Mouse (Mus musculus) macrophage (primary cell): ENCODE data around the gene Ubr4. TPM values are rescaled to one million over a fixed set of nuclear protein-coding genes. Genes with fewer than 3 reads are reported as not detected.

Experiments used
- H3K27ac ChIP-seq: fragments of 350-480 bp; formaldehyde crosslinking; 2 replicates; pipeline ENCODE4 v1.9.0; 2021
- H3K36me3 ChIP-seq: fragments of 350-480 bp; formaldehyde crosslinking; 2 replicates; pipeline ENCODE4 v1.9.0; 2021; ENCODE audit errors: inconsistent target
- H3K4me3 ChIP-seq: fragments of 350-480 bp; formaldehyde crosslinking; 2 replicates; pipeline ENCODE4 v1.9.0; 2021; ENCODE audit errors: inconsistent target
- H3K79me2 ChIP-seq: fragments of 350-480 bp; formaldehyde crosslinking; 2 replicates; pipeline ENCODE4 v1.9.0; 2021; ENCODE audit errors: inconsistent target
- WGBS: methylation state at CpG from one replicate; pipeline ENCODE4 v1.1.7; 2026; ENCODE audit warnings: inconsistent platforms; ENCODE audit not compliant: missing documents; 5-methylcytosine and 5-hydroxymethylcytosine counted together
- polyA plus RNA-seq: library from polyadenylated mRNA; stranded (reverse); fragments of 250-400 nt; gene quantifications from 3 replicates; pipeline ENCODE4 v1.2.4, GENCODE M21; 2018; ENCODE audit warnings: inconsistent platforms

Gene Ubr4
- polyA plus RNA-seq, 1 experiment from 2014 or later = 123 TPM

DNA sequence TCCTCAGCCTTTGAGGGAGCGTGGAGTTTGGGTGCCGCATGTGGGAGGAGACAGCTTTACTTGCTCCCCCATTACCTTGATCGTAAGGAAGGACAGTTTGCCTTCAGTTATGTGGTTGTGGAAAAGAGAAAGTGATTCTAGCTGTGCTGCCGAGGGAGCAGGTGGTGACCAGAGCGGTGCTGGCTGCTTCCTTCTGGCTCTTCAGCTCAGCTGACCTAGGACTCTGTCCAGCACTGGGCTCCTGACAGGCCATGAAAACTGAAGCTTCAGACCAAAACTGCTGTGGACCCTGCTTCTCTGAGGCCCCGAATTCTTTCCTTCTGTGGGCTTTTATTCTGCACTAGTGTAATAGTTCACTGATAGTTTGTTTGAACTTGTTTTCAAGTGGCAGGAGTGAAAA is 114.1 kb downstream of the Ubr4 start:
- Histone ChIP-seq H3K27ac (no peak overlapping the region), H3K36me3 (peaks cover 99% of the 10 kb centered on the region), H3K4me3 (no peak overlapping the region), H3K79me2 (no peaks in the 10 kb centered on the region)
- 91% methylated on average over 6 of the region's 6 CpGs for WGBS

DNA sequence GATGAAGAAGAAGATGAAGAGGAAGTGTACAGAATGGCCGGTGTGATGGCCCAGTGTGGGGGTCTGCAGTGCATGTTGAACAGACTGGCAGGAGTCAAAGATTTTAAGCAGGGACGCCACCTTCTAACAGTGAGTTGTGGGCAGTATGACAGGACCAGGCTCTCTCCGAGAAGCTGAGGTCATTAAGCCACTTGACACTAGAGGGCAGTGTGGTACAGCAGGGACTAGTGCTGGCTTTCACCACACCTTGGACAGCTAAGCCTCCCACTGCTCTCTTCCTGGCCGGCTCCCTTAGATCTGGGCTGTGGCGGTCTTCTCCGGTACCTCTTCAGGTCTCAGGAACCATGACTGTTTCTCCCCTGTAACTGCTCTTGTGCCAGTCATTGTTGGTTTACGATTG is 117.8 kb downstream of the Ubr4 start:
- WGBS = 66% methylated on average over 7 of the region's 7 CpGs
- Histone ChIP-seq H3K27ac (no peak overlapping the region), H3K4me3 (no peak overlapping the region), H3K79me2 (no peaks in the 10 kb centered on the region), H3K36me3 (peaks cover 99% of the 10 kb centered on the region)

DNA sequence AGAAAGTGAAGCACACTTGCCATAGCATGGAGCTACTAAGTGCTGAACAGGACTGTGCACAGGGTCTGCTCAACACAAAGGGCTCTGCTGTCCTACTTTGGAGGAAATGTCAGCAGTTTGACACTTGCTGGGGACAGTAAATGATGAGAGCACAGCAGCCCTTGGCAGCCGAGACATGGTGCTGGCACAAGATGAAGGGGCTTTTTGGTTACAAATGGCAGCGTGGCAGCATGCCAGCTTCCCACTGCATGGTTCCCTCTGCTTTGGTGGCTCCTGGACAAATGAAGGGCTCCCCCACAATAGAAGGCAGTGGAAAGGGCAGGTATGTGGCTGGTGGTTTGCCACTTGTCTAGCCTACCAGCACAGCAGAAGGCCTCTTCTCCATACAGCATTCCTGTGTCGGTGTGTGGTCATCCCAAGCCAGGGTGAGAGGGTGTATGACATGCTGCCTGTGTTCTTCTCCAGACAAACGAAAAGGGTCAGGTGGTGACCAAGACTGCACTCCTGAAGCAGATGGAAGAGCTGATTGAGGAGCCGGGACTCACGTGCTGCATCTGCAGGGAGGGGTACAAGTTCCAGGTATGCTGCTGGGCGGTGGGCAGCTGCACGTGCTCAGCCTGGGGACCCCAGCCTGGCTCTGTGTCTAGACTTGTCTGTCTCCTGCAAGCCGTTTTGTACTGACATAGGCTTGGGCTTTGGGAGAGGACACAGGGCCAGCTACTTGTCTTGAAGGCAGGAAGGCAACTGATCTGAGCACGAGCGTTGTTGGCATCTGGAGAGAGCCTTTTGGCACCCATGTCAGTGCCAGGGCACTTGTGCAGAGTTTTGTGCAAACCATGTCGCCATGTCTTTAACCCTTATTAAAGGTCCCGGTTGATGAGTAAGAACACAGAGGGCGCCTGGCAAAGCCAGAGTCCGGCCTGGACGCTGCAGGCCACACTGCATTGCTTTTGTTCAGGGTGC is 124.5 kb downstream of the Ubr4 start:
- peaks cover 98% of the 10 kb centered on the region for H3K36me3 ChIP-seq
- 96% methylated on average over 16 of the region's 16 CpGs for WGBS

DNA sequence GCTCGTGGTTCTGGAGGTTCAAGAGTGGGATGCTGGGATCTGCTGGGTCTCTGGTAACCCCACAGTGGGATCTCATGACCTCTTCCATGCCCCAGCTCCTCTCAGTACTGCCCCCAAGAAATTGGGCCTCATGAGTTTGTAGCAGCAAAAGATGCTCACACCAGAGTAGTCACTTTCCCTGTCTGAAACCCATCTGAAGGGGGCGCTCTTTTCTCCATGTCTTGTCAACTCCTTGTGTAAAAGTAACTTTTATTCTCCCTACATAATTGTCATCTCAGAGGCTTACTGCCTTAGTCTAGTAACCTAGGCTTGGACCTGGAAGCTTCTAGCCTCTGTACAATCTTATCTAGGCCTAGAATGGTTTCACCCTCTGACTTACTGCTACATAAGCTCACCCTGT is 125.6 kb downstream of the Ubr4 start:
- Histone ChIP-seq H3K36me3 (peaks cover 98% of the 10 kb centered on the region), H3K79me2 (no peaks in the 10 kb centered on the region), H3K27ac (no peak overlapping the region), H3K4me3 (no peak overlapping the region)
- WGBS = 97% methylated on average over 2 of the region's 2 CpGs

More for the DNA sequence above, 124.5 kb downstream of the Ubr4 start:
- Histone ChIP-seq H3K27ac (no peak overlapping the region), H3K4me3 (no peak overlapping the region), H3K79me2 (no peaks in the 10 kb centered on the region)

DNA sequence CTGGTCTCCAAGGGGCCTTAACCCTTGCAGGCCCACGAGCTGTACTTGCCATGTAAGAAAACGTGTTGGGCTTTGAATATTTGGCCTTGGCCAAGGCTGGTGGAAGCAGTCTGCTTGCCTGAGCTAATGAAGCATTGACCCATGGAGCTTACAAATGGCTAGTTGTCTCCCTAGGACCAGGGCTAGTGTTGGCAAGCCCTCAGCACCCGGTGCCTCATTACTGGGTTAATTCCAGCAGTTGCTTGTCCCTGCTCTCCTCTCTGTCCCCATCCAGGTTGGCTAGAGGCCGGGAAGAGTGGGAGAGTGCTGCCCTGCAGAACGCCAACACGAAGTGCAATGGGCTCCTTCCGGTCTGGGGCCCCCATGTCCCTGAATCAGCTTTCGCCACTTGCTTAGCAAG is 126.8 kb downstream of the Ubr4 start:
- no peak overlapping the region for H3K27ac ChIP-seq
- no peaks in the 10 kb centered on the region for H3K79me2 ChIP-seq
- WGBS = 92% methylated on average over 8 of the region's 8 CpGs
- H3K4me3 ChIP-seq = no peak overlapping the region
- H3K36me3 ChIP-seq = peaks cover 98% of the 10 kb centered on the region

DNA sequence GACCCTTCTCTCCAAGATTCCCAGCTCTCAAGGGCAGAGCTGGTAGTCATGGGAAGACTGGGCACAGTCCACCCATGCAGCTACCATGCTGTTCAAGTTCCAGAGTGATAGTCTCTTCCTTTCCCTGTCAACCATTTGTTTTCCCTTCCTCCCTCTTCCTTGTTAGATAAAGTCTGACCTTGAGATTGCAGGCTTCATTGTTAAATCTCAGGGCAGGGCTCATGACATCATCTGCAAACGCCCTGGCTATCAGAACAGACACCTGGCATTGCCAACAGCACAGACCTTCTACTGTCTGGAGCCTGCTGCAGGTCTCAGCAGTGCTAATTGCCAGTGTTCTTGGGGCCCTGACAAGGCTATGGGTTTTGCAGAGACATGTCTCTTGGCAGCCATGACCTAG is 129.0 kb downstream of the Ubr4 start:
- Histone ChIP-seq H3K27ac (no peak overlapping the region), H3K4me3 (no peak overlapping the region)
- 100% methylated on average over 1 of the region's 1 CpGs for WGBS

DNA sequence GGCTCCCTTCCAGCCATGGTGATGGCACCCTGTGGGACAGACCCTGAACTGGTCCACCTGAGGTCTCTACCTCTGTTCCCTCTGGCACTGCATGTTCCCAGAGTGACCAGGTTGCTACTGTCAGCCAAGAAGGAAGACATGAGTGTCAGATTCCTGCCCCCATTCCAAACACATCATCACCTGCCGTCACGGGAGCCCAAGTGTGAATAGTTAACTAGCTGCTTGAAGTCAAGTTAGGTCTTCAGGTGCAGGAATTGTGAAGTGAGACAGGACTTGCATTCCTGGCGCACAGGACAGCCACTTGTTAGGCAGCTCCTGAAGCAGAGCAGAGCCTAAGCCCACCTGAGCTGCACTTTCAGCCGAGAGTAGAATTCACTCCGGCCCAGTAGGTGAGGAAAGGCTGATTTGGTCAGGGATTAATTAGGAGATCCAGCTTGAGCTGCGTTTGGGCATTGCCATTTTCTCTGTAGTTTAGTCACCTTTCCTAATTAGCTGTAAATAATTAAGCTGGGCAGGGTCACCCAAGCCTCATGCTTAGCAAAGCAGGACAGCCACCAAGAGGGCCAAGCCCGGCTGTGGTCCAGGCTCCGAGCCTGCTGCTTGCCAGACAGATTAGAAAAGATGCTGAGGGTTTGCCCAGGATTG is 131.2 kb downstream of the Ubr4 start:
- WGBS = 96% methylated on average over 8 of the region's 8 CpGs
- no peak overlapping the region for H3K4me3 ChIP-seq
- H3K36me3 ChIP-seq = peaks cover 97% of the 10 kb centered on the region
- H3K79me2 ChIP-seq = no peaks in the 10 kb centered on the region
- H3K27ac ChIP-seq = no peak overlapping the region

More for the DNA sequence above, 129.0 kb downstream of the Ubr4 start:
- H3K36me3 ChIP-seq = peaks cover 97% of the 10 kb centered on the region
- no peaks in the 10 kb centered on the region for H3K79me2 ChIP-seq

DNA sequence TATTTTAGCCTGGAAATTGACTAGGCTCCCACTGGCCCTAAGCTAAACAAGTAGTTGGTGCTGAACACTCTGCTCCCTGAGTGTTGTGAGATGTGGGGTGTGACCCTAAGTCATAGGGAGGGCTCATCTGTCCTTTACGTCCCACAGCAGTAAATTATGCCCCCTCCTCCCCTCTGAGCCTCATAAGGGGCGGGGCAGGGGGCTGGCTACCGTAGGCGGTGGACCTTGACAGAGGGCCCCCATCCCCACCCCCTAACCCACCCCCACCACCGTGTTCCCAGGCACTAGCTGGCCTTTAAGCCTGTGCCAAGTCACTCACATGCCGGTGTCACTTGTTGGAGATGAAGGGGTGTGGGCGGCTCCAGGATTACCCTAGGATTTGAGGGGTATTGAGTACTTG is 132.1 kb downstream of the Ubr4 start:
- WGBS = 92% methylated on average over 7 of the region's 7 CpGs
- Histone ChIP-seq H3K4me3 (no peak overlapping the region), H3K79me2 (no peaks in the 10 kb centered on the region), H3K27ac (no peak overlapping the region), H3K36me3 (peaks cover 97% of the 10 kb centered on the region)

DNA sequence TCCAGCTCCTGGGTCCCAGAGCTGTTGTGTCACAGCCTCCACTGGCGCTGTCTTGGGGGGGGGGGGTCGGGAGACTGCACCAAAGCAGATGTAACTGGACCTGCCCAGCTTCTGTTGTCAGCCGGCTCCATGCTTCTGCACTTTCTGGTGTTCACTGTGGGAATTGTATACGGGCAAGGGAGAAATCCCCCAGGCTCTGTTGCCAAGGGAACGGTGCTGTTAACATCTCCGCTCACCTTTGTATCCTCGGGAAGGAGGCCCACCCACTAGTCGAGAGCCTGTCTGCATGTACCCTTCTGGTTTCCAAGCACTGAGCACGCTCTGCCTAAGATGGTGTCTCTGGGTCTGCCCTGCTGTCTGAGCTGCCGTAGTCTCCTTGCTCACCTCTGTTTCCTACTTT is 134.7 kb downstream of the Ubr4 start:
- 91% methylated on average over 10 of the region's 10 CpGs for WGBS
- Histone ChIP-seq H3K4me3 (no peak overlapping the region), H3K79me2 (no peaks in the 10 kb centered on the region), H3K27ac (no peak overlapping the region), H3K36me3 (peaks cover 73% of the 10 kb centered on the region)

DNA sequence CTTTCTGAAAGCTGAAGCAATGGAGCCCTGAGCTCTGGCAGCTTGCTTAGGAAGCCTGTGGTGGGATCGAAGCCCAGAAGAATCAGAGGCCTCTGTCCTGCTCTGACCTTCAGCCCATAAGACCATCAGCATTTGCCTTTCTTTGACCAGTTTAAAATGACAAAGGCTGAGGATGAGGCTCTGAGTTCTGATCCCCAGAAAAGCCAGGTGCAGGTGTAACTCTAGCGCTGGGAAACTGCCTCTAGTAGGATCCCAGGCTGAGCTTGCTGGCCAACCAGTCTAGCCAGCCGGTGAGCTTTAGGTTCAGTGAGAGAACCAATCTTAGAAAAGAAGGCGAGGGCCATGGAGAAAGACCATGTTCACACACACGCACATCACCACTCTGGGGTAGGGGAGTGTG is 135.9 kb downstream of the Ubr4 start:
- Histone ChIP-seq H3K79me2 (no peaks in the 10 kb centered on the region), H3K36me3 (peaks cover 61% of the 10 kb centered on the region), H3K27ac (no peak overlapping the region), H3K4me3 (no peak overlapping the region)
- 94% methylated on average over 5 of the region's 5 CpGs for WGBS

DNA sequence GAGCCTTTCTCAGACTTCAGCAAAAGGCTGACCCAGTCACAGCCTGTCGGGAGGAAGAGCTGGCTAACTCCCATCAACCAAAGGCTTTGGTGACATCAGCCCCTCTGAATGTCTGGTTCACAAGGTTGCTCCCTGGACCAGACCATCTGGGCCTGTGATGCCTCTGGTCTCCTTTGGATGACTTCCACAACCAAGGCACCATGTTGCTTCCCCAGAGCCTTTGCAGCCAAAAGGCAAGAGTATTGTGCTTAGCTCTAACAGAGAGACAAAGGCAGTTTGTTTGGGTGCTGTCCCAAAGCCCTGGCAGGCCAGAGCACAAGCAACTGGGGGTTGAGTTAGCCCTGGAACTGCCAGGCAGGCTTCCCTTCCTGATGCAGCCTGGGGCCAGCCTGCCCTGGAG is 137.5 kb downstream of the Ubr4 start:
- Histone ChIP-seq H3K27ac (no peak overlapping the region), H3K79me2 (no peaks in the 10 kb centered on the region), H3K36me3 (peaks cover 45% of the 10 kb centered on the region; the same call in 1 of the 2 replicates), H3K4me3 (no peak overlapping the region)
- 100% methylated on average over 1 of the region's 1 CpGs for WGBS

DNA sequence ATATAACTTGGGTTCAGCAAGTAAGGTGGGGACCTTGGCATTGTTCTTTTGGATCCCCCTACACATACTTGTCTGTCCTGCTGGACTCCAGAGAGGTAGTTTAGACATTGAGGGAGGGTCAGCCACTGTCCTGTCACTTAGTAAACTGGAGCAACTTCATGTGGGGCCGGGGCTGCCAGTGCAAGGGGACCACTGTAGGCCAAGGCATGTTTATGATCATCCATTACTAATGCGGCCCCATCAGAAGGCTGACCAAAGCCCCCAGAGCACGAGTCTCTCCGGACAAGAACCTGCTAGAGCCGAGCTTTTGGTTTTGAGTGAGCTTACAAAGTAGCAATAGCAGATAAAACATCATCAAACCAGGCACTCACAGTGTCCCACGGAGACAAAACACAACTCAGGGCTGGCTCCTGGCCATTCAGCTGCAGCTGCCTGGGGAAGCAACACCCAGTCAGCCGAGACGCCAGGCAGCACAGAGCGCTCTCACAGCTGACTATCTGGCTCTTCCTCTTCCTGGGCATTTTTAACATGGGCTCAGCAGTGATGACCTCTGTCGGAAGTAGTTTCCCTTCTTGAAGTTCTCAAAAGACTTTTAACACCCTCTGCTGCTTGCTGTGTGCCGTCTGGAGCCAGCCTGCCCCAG is 138.1 kb downstream of the Ubr4 start:
- H3K79me2 ChIP-seq = no peaks in the 10 kb centered on the region
- H3K27ac ChIP-seq = 0 out of 2 replicates have a peak overlapping the region, but pooled peaks have one; percentile 17
- peaks cover 39% of the 10 kb centered on the region; the same call in 1 of the 2 replicates for H3K36me3 ChIP-seq
- no peak overlapping the region for H3K4me3 ChIP-seq
- 74% methylated on average over 11 of the region's 11 CpGs for WGBS

DNA sequence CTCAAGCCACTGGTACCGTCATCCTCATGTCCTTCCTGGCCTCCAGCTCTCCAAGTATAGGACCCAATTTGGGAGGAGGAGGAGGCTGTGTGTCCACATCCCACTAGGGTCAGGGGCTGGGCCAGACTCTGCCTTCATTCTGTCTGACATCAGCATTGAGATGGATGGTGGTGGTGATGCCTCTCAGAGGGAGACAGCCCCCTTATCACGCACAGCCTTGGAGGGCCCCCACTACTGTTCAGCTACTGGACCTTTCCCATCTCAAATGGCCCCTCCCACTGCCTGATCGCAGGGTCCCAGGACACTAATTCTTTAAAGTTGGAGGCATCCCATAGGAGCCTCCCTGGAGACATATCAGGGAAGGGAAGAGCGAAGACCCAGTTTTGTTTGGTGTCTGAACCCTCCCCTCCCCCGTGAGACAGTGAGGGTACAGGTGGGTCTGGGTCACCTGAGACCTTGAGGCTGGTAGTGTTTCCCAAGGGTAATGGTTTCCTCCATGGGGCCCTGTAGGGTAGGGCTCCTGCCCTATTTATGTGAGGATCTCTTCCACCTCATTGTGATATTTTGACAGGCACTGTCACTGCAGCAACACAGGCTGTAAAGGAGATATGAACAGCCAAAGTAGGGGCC is 139.2 kb downstream of the Ubr4 start:
- H3K79me2 ChIP-seq = no peaks in the 10 kb centered on the region
- H3K27ac ChIP-seq = 0 out of 2 replicates have a peak overlapping the region, but pooled peaks have one; percentile 78
- H3K4me3 ChIP-seq = no peak overlapping the region
- 93% methylated on average over 5 of the region's 5 CpGs for WGBS
- peaks cover 29% of the 10 kb centered on the region; the same call in 1 of the 2 replicates for H3K36me3 ChIP-seq

DNA sequence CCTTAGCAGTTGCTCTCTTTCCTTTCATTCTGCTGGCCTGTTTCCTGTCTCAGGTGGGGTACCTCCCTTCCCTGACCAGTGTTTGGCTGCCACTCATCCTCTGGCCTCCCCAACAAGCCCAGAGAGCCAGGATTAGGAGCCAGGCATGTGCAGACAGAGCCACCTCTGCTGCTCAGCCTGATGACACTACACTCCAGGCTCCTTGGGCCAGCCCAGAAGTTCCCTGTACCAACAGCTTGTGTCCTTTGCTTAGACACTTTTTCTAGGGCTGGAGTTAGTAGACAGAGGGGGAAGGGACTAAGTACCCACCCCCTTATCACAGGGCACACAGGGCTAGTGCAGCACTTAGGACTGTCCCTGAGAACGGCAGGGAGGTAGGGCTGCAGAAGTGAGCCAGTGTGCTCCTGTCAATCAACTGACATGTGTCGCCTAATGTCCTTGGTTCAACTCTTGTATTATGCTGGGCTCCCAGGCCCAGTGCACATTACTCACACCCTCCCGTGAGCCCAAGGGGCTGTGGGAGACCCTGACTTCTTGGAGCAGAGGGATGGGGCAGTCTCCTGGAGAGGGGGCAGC is 139.9 kb downstream of the Ubr4 start:
- peaks cover 22% of the 10 kb centered on the region; the same call in 1 of the 2 replicates for H3K36me3 ChIP-seq
- peak overlapping the region; percentile 78; the same call in 1 of the 2 replicates for H3K27ac ChIP-seq
- no peaks in the 10 kb centered on the region for H3K79me2 ChIP-seq
- 63% methylated on average over 3 of the region's 3 CpGs for WGBS
- H3K4me3 ChIP-seq = no peak overlapping the region
